Mouse (Mus musculus): Measurements from ENCODE around the gene Homer2.

Gene Homer2

DNA sequence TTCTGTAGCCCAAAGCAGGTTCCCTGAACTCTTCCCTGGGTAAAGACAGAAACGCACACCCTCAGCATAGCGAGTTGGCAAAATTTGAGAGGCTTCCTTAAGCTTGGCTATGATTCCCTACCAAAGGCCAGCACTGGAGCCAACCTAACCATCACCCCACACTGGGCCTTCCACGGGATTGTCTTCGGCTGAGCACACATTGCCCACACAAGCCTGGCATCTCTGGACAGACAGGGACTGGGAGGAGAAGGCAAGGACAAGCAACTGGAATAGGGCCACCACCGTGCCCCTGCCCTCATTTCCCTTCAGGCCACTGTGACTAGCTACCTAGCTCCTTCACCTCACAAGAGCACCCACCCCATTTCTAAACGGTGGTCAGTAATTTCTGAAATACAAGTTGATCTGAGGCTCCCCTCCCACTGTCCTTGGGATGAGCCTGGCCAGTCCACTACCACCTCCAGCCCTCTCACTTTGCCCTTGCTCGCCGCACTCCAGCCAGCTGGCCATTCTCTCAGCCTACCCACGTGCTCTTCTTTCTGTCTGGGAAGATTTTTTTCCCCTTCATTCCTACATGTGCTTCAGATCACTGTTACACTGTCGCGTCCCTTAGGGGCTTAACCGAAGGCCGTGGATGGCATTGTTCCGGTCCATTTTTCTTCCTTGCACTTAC lies at the start of gene Homer2:
Gene Homer2 (minus strand): TSS at position 57 of the 670 bp plus-strand sequence.
- no peak for DNase-seq (ENCODE audit: low spot score)

DNA sequence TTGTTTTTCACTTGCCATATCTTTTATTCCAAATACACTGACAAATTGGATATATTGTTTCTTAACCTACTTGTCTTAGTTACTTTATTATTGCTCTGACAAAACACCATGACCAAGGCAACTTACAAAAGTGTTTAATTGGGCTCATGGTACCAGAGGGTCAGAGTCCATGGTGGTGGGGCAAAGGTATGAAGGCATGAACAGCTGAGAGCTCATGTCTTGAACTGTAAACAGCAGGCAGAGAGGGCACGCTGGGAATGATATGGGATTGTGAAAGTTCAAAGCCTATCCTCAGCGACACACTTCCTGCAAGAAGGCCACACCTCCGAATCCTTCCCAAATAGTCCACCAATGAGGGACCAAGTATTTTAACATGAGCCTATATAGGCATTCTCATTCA lies 40.6 kb upstream of the Homer2 start:
- DNase-seq (ENCODE audit: low spot score) = no peak

DNA sequence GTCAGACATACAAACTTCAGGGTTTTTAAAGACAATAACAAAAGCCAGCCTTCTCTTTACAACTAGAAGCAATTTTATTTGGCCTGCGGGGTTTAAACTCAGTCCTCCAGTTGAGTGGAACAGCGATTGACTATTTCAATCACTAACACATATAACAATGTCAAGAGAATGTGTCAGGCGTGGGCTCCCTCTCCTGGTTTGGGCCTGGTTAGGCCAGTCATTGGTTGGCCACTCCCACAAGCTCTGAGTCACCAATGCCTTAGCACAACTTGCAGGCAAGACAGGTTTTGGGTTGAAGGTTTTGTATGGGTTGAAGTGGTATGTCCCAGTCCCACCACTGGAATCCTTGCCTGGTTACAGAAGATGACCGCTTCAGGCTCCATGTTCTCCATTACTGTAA lies 36.8 kb upstream of the Homer2 start:
- DNase-seq (ENCODE audit: low spot score) = no peak

DNA sequence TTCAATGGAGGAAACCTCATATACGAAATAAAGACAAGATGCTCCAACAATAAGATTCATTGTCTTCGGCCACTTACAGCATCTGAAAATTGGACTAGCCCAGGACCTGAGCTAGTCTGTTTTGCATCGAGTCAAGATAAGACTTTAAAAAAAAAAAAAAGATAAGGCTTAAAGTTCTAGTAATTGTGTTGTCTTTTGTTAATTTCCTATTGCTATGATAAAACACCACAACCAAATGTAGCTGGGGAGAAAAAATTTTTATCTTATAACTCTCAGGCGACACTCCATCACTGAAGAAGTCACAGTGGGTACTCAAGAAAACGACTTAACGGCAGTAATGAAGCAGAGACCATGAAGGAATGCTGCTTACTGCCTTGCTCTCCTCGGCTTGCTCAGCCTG lies 32.7 kb upstream of the Homer2 start:
- no peak for DNase-seq (ENCODE audit: low spot score)

DNA sequence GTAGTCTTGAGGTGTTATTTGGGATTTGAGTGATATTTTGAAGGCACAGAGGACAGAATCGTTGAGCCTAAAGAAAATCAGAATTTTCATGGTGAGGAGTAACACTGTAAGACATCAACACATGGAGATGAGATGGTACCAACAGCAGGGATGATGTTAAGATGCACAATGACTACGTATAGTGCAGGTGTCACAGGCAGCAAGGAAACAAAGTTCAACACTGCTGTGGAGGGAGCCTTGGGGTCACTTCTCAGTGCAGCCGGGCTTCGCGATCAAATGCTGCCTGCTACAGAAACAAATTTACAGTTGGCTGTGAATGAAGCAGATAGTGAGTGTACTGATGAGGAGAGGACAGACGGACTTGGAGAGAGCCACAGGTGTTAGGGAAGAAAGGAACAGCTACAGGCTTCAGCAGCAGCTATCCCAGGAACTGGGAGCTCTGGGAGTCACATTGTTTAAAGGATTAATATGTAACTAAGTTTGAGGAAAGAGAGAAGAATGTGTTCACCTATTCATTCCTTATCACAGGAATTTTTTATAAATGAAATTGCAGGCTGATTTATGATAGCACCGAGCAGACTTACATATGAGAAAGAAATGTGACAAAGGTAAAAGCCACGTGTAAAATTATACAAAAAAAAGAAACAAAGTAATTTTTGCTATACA lies 31.5 kb upstream of the Homer2 start:
- DNase-seq (ENCODE audit: low spot score) = no peak

DNA sequence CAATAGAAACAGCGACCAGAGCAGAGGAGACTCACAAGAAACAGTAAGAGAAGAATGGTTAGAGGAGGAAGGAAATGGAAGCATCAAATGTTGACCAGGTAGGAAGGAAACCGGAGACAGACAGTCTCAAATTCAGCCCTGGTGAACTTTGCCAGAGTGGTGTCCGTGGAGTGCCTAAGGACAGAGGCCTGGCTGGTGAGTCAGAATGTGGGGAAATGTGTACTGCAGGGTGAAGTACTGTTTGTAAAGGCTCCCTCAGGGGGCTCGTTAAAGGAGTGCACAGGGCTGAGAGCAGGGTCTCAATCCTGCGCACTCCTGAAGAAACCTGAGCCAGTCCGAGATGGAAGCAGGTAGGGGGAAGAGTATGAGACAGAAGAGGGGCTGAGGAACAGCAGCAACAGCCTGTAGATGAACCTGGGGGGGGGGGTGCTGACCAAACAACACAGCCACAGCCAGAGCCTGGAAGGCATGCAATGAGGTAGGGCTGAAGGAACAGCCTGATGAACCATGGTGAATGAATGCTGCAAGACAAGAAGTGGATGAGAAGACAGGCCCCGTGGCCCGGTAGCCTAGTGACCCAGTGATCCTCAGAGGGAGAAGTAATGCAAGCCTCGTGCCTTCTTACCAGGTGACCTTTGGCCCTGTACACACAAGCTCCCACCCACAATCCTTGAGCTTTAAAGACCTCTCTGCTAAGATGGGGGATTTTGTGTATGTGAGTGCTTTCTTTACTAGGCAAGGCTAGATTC lies 28.1 kb upstream of the Homer2 start:
- DNase-seq (ENCODE audit: low spot score) = peak; percentile 53

DNA sequence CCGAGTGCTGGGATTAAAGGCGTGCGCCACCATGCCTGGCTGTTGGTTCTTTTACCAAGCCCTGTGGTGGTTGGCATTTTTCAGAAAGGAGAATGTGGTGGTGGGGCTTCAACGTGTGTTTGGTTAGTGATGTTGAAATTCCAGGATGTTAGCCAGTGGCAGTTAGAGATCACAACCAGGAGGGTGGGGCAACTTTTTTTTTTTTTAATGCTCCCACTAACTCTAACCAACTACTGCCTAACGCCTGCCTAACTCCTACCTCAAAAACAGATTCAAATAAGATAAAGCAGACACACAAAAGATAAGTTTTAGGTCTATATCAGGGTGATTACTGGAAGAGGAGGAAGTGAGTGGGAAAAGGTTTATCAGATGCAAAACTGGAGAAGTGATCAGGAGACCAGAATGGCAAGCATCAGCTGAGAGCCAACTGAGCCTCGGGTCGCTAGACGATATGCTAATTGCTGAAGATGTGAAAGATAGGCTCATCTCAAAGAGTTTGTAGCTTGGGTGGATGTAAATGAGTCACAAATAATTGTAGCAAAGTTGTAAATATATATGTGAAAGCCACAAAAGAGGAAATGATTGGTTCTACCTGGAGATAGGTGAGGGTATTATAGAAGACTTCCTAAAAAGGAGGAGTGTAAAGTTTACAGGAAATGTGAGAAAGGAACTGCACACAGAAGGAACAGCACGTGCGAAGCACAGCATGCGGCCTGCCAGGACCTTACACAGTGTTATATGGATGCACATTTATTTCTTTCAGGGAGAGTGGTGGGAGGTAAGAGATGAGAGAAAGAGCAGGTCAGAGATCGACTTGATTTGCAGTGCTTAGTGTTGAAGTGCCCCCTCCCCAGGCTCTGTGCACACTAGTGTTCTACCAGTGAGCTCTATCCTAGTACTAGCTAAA lies 25.1 kb upstream of the Homer2 start:
- no peak for DNase-seq (ENCODE audit: low spot score)

DNA sequence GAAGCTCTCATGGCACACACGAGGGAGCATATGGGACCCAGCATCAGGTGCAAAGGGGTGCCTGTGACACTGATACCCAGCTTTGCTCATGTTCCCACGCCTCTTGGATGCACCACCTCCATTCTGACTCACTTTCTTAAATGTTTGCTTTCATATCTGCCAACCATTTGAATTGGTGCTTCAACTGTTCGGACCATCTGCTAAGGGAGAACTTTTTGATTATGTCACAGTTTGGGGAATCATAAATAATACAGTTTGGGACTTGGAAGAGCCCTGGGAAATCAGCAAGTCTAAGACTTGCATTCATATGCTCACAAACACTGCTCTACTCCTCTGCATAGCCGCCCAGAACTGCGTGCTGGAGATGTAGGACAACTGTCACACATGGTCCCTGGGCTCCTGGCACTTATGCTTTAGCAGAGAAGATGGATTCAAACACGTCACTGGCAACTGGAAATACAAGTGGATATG lies 23.9 kb upstream of the Homer2 start:
- DNase-seq (ENCODE audit: low spot score) = no peak

DNA sequence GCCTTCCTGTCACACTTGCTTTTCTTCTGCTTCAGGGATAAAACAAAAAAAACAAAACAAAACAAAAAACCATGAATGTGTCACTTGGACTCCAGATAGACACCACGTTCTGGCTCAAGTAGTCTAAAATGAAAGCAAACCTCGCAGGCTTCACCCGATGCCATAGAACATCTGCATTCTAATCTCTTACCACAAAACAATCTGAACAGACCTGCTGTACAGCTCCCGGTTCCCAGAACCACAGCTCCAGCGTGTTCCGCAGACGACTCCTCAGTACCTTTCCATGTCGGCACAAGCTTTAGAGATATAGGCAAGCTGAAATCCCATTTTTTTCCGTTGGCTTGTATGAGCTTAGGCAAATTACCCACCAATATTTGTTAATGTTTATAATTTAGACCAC lies 22.5 kb upstream of the Homer2 start:
- no peak for DNase-seq (ENCODE audit: low spot score)

DNA sequence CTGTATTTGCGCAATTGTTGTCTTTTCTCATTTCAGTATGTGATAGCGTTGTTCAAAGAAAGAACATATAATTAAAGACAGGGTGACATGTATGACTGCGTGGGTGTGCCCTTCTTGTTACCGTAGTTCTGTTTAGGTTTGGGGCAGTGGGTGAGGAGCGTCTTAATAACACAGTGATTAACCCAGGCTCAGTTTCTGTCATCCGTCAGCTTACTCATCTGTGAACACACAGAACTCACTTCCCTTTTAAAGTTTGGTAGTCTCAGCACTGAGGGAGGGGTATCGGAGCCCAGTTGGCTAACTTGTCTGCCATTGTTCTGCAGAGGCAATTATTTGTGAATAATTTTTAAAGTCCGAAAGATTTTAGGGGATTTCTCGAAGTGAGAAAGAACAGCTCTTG lies 20.4 kb upstream of the Homer2 start:
- DNase-seq (ENCODE audit: low spot score) = no peak

DNA sequence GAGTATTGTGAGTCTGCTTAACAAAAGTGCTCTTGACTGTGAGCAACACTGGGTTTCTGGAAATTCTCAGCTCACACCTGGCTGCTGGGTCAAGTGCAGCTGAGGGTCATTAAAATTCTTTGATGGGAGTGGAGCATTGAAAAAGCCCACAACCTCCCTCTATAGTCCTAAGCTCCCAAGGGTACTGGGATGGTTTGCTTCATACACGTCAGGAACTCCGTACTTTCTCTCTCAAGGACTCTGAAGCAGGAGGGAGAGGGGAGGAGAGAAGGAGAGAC lies 19.3 kb upstream of the Homer2 start:
- no peak for DNase-seq (ENCODE audit: low spot score)

DNA sequence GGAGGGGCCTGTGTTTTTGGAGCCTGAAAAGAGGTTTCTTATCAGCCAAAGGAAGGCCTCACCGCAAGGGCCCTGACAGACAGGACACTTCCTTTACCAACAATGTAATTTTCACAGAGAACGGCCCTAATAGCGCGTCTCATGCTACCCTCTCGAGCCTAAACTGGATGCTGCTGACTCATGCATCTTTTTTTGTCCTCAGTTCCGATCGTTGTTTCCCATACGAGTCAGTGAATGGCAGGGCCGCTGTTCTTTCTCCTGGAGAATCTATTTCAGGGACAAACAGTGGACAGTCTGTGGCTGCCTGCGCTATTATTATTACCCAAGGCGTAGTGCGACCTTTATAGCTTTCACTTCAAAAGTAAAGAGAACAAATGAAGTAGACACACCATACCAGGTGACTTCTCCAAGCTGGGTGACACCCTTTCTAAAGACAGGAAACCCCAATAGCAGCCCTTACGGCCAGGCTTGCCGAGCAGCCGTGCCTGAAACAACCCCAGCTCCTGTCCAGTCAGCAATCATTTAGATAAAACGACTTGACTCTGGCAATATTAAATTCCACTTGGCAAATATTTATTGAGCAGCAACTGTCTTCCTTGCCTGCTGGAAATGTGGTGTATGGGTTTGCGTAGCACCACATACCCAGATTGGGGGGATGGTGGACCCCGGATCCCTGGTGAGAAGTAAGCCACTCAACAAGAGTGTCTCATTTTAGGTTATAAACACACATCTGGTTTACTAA lies 18.8 kb upstream of the Homer2 start:
- DNase-seq (ENCODE audit: low spot score) = no peak

DNA sequence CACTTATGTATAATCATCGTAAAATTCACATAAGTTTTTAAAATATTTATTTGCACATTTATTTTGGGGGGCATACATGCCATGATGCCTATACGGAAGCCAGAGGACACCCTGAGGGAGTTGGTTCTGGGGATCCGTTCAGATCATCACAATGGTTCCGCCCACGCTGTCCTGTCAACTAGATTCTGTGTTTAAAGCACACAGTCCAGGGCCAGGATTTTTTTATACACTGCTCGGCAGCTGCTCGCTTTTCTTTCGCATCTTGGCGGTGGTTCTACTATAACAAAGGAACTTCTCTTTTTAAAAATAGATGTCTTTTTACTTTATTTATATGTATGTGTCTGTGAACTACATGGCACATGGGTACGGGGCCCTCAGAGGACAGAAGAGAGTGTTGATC lies 16.5 kb upstream of the Homer2 start:
- DNase-seq (ENCODE audit: low spot score) = no peak

DNA sequence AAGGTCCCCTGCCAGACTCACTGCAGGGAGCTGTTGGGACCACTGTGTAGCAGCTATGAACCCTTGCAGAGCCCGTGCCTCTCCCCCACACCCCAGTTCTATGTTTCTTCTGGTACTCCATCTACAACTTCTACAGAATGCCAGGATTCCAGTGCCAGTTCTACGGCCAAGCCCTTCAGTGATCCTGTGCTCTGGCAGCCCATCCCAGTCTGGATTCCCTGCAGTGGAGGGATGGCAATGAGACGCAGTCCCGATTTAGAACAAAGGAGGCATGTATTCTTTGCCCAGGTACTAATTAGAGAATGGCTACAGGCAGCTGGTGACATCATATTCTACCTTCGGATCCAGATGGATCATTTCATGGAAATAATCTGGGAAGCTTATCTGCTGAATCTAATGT lies 13.9 kb upstream of the Homer2 start:
- DNase-seq (ENCODE audit: low spot score) = no peak

DNA sequence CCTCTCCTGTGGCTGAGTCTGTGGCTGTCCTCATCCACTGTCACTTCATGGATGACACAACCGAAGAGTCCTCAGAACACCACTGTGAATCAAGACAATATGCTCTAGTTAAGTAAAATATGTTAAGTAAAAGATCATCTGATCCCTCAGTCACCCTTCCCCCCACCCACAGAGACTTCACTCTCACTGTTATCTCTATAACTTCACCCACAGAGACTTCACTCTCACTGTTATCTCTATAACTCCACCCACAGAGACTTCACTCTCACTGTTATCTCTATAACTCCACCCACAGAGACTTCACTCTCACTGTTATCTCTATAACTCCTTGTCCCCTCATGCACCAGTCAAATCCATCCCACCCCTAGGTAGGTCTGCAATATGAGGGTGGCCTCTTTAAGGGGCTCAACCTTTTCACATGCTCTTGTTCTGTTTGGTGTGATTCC lies 11.9 kb upstream of the Homer2 start:
- no peak for DNase-seq (ENCODE audit: low spot score)

DNA sequence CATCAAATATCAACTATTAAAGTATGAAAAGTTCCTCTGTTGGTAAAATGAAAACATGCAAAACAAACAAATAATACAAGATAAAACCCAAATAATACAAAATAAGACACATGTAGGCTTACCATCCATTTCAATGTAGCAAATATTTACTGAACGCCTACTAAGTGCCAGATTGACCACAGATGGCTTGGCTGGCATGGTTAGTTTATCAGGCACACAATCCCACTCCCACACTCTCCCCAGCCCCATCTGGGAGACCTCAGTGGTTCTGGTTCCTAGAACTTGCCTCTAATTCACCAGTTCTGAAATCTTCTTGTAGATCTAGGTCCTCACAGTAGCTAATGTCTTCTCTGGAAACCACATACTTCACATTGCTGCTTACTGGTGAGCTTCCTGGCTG lies 11.3 kb upstream of the Homer2 start:
- no peak for DNase-seq (ENCODE audit: low spot score)

DNA sequence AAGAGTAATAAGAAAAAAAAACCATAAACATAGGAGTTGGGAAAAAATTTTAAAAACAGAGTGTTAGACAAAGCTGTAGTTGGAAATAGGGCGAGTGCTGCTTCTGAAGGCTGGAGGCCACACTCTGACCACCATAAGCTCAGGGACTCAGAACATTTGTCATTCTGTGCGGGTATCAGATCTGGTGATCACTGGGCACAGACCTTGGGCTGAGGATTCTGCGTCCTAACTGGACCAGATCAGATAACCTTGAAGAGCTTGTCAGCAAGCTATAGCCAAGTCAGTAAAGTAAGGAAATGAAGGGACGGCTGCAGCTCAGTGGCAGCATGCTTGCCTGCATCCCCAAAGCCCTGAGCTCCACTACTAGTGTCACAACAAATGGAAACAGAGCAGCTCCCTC lies 2.8 kb upstream of the Homer2 start:
- DNase-seq (ENCODE audit: low spot score) = no peak

DNA sequence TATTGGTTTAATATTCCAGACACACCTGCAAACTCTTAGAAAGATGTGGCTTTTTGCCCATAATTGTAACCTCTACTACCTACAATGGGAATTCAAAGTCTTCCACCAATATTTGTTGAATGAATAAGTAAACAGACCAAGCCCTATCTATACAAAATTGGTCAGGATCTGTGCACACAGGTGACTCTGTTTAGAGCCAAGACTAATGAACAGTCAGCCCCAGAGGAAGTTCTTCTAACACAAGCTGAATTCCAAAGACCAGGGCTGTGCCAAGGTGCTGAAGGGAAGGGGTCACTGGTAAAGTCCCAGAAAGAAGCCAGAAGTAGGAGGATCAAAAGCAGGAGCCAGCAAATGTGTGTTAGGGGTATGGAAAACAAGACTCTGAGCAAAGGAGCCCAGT lies 838 bp upstream of the Homer2 start:
- DNase-seq (ENCODE audit: low spot score) = no peak

DNA sequence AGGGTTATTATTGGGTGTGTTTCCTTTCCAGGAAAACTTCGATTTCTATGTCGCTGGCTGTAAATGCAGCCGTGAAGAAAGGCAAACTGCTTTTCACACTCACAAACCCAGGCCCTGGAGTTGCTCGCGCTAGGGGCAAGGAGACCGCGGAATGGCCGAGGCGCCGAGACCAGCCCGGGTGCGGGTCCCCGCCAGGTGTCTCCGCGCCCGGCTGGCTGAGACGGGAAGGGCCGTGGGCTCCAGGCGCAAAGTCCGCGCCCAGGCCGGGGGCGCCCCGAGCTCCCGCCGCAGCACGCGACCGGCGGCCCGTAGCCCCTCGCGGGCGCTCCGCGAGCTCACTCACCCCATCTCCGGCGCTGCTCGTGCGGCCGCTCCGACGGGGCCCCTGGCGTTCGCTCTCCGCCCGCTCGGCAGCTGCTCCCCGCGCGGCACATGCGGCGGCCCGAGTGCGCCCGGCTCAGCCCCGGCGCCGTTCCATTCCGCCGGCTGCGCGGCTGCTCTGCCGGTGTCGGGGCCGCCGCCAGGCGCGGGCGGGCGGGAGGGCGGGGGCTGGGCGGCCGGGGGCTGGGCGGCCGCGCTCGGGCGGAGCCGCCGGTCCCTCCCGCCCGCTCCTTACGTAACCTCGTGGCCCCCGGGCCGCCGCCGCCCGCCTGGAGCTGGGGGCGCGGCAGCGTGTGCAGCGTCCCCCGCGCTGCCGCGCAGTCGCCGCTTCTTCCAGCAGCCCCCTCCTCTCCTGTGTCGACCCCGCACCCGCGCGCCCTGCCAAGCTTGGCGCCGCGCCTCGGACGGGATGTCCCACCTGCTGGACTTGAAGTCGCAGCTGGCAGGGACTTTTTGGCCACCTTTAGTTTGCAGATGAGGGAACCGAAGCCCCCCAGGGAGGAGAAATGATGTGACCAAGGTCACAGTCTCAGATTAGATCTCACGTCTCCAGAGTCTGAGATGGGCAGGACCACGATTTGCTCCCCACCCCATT lies 623 bp downstream of the Homer2 start:
- peak; percentile 41 for DNase-seq (ENCODE audit: low spot score)

DNA sequence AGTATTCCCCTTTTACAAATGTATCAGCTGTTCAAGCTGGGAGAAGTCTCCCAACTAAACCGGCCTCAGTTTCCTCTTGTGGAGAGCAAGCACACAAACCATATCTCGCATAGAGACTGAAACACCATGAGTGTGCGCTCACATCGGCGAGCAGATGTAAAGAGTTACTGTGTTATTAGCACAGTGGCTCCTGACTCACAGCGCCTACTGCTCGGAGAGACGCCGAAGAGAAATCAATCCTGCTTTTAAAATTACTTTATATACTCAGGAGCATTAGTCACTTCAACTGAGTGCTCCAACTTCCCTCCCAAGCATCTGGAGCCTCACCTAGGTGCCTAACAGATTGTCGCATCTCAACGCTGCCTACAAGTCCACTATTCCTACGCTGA lies 1.3 kb downstream of the Homer2 start:
- no peak for DNase-seq (ENCODE audit: low spot score)
